Mouse (Mus musculus): ENCODE data around the gene Sdk2.

The Sdk2 gene

DNA sequence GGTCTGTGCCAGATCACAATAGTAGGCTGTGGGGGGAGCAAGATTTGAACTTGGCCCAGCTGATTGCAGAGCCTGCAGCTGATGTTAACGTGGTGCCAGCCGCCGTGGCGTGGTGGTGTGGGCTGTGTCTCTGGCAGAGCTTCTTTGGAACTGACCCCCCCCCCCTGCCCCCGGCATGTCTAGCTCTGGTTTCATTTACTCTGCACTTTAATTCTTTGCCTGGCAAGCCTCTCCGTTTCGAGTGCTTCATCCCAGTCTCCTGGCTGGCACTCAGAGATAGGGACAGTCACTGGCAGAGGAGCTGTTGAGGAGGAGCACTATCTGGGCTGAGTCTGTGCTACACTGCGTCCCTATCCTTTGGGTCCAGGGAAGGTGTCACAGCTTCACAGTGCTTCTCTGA lies 75.0 kb downstream of the Sdk2 start:
- no peak for DNase-seq (ENCODE audit: low read depth)

- DNase-seq (ENCODE audit: low read depth), result peak; percentile 1
Observed at GRCm38 (mm10) chr11:113990466-113990865, 76.4 kb downstream of the Sdk2 start.

- DNase-seq (ENCODE audit: low read depth), result no peak
Observed at GRCm38 (mm10) chr11:113990065-113990464, 76.8 kb downstream of the Sdk2 start.

DNA sequence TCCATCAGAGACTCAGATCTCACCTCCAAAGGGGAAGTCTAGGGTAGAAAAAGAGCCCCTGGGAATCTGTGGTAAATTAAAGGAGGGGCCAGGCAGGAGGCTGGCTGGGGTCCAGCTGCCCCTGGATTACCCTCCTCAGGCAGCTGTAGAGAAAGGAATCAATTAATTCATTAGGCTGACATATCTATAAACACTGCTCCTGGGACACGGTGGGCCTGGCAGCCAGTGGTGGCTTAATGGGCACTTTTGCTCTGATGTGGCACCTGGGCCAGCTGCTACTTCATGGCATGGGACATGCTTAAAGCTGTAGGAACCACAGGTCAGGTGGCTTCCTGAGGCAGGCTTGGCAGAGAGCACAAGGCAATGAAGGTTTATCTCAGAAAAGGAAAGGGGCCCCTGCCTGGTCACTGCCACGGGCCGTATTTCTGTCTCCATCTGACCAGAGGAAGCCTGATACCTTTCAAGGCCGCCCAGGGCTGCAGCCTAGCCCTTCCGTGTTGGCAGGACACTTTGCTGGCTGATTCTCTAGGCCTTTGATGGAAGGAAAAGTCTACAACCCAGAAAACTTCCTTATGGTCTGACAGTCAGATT lies 80.9 kb downstream of the Sdk2 start:
- DNase-seq (ENCODE audit: low read depth), result no peak

GRCm38 (mm10) chr11:113981732-113982503 lies 84.9 kb downstream of the Sdk2 start:
- DNase-seq (ENCODE audit: low read depth), result no peak

DNA sequence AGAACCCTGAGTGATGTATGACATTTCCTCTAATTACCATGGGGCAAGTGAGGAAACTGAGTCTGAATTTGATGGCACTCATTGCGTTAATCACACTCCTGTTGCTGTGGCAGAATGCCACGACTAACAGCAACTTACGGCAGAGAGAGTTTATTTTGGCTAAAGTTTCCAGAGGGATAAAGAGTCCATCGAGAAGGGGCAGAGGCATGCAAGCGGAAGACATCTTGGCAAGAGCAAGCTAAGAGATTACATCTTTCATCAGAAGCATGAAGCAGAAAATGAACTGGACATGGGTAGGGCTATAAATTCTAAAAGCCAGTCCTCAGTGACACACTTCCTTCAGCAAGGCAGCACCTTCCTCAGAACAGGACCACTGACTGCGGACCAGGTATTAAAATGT lies 85.8 kb downstream of the Sdk2 start:
- DNase-seq (ENCODE audit: low read depth), result no peak

GRCm38 (mm10) chr11:113978318-113978717 lies 88.5 kb downstream of the Sdk2 start:
- no peak for DNase-seq (ENCODE audit: low read depth)

GRCm38 (mm10) chr11:113975667-113975970 lies 91.2 kb downstream of the Sdk2 start:
- DNase-seq (ENCODE audit: low read depth), result no peak

GRCm38 (mm10) chr11:113974876-113975666 lies 91.8 kb downstream of the Sdk2 start:
- DNase-seq (ENCODE audit: low read depth), result no peak

DNA sequence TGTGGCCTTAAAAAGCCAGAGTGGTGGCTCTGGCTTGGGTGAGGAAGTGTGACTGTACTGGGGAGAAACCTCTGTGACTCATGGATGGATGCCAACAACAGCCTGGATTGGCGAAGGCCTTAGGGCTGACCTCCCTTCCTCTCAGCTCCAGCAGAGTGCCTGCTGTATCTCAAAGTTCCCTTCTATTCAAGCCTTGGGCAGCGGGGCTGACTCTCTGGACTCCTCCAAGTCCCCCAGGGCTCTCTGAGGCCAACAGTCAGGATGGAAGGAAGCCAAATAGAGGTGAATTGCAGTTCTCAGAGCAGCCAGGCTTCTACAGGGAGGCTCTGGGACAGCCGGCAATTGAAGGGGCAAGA lies 94.4 kb downstream of the Sdk2 start:
- DNase-seq (ENCODE audit: low read depth), result no peak

DNA sequence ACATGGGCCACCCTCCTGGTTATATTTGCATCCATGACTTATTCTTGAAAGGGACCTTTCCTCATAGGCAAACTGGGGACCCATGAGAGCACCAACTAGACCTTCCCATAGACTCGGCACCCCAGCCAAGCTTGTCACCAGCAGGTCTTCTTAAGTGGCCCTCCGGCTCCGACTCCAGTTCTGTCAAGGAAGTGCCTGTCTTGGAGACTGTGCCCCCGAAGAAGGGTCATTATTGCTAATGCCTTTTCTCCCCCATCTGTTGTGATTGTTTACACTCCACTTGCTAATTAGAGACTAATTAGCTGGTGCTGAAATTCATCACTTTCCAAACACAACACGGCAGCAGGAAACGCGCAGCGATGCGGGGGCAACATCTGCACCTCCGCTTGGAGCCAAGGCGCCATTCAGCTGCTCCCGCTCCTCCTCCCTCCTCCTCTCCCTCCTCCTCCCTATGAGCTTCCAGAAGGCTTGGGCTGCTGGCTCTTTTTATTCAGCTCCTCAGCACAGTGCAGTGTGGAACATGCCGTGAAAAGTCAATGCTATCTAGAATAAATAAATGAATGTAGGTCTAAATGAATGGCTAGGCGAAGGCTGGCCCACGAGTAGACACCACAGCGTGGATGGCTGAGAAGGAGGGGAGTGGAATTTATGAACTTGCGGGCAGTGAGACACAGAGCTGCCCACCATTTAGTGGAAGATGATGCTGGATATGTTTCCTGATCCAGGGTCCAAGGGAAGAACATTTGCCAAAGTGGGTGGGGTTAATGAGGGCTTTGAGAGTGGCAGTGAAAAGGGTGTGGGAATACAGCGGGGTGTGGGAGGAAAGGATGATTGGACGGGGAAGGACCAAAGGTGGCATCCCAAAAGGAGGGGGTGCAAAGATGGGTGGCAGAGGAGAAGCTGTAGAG lies 95.0 kb downstream of the Sdk2 start:
- no peak for DNase-seq (ENCODE audit: low read depth)

DNA sequence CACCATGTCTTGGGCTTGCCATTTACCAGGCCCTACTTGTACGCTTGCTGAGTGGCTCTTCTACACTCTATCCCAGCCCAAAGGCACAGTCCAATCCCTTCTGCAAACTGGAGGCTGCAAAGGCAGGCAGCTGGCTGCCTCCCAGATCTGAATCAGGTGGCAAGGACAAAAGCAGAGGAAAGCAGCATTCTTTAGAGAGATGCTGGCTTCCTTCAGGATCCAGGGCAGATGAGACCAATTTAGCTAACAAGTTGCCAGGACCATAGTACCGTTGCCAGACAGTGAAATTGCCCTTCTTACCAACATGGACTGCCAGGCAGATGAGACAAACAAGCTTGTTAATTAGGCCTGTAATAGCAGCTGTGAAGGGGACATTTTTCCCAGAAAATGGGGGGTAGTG lies 96.8 kb downstream of the Sdk2 start:
- DNase-seq (ENCODE audit: low read depth), result no peak

DNA sequence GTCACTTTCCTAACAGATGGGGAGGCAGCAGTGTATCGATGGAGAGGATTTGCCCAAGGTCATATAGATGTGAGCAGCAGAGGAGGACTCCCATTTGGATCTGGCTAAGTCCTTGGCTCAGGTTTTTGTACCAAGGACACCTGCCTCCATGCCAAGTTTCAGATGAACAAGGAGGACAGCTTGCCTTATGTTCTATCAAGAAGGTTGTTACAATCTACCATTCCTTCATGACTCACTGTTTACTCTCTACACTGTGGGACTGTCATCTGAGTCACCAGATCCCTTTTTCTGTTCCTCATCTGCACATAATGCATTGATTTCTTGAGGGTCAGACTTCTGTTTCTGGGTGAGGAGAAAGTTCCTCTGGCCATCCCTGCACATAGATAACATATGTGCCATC lies 101.6 kb downstream of the Sdk2 start:
- DNase-seq (ENCODE audit: low read depth), result no peak

- no peak for DNase-seq (ENCODE audit: low read depth)
Observed at GRCm38 (mm10) chr11:113962751-113963150, 104.1 kb downstream of the Sdk2 start.

DNA sequence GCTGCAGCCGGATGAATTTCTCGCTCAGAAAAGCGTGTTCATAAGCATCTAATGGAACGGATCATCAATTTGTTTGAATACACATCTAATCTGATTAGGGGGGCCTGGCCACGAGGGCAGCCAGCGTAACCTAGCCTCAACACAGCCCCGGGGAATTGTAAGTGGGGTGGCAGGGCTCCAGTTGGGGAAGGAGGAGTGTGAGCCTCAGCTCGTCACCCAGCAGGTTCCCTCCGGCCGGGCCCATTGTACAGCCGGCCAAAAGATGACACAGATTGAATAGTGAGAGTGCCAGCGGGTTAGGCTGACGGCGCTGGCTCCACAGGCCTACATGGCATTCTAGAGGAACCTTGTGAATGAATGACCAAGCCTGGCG lies 115.2 kb downstream of the Sdk2 start:
- DNase-seq (ENCODE audit: low read depth), result no peak

GRCm38 (mm10) chr11:113950904-113951615 lies 115.8 kb downstream of the Sdk2 start:
- DNase-seq (ENCODE audit: low read depth), result no peak

GRCm38 (mm10) chr11:113948676-113949075 lies 118.2 kb downstream of the Sdk2 start:
- no peak for DNase-seq (ENCODE audit: low read depth)

DNA sequence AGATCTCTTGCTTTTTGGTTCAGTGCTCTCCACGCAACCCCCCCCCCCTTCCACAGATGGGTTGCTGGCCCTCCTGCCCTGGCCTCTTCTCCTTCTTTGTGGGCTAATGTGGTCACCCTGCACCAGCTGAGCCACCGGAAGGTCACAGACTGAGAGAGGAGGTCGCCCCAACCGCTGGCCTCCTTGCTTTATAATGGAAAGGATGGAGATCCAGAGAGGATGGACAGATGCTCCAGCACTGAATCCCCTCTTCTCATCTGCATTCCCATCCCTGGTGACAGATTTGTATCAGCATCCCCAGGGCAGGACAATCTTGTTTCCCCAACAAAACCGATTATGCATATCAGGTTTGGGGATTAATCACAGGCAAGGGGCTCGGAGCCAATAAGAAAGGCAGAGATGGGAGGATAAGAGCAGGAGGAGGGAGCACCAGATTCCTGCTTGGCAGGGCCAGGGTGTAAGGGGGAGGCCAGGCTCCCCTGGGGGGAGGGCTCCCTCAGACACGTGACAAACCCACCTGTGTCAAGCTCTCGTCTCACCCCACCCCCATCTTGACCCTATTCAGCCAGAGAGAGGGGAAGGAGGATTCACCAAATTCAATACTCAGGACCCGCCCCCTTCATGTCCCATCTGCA lies 124.6 kb downstream of the Sdk2 start:
- DNase-seq (ENCODE audit: low read depth), result no peak

- DNase-seq (ENCODE audit: low read depth), result no peak
Observed at GRCm38 (mm10) chr11:113933678-113934077, 133.2 kb downstream of the Sdk2 start.

- no peak for DNase-seq (ENCODE audit: low read depth)
Observed at GRCm38 (mm10) chr11:113932909-113933308, 133.9 kb downstream of the Sdk2 start.

DNA sequence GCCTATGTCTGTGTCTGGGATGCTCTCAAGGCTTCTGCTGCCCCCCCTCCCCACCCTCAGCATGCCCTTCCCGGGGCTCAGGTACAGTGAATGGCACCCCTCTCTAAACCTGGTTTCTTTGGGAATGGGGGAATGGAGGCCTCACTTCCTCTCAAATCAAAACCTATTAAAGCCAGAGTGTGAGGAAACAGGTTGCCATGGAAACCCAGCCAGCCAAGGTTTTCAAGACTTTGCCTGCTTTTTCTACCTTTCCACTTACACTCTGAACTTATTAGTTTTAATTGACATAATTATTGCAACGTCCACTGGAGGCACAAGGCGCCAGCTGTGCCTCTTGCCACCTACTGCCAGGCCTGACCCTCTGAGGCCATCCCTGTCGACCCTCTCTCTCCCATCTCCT lies 135.1 kb downstream of the Sdk2 start:
- DNase-seq (ENCODE audit: low read depth), result no peak
